Comparison of ENCODE assay signal across 15 mouse cellular contexts in the genomic region with DNA sequence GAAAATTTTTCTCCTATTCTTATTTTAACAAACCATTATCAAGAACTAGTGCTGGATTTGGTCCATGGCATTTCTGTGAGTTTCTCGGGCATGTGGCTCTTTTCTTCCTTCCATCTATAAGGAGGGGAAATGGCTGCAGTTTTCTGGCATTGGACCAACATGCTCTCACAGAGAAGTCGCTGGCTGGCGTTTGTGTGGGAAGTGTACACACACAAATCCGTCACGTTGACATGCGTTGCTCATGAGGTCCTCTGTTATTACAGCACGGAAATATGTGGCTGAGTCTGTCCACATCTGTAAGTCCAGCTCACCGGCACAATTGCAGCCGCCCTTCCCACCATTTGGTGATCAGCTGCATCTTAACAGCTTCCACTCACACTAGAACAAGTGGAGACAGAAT. TPM values are rescaled to one million over a fixed set of nuclear protein-coding genes. Genes with fewer than 3 reads are reported as not detected.
DNase-seq lines count a peak whose midpoint lies in the region; ATAC-seq and TF ChIP-seq lines count a peak whose summit lies in the region.
"Had no signal": no experiment of that assay in that cellular context is flagged by ENCODE, and none has a peak within 500 bp of the region (broad histone marks: within the 10 kb centered on the region; RNA-seq: fewer than 3 reads in every experiment).

No protein-coding gene starts in this region.

- no peak for TF ChIP-seq EP300 in stomach, postnatal 0 days (optimal IDR thresholded peaks at IDR 0.05)

- no peak for ATAC-seq in kidney, embryonic 15.5 days (replicated peaks; ENCODE audit: low FRiP score)
- ATAC-seq in midbrain, embryonic 14.5 days (ENCODE audit: low FRiP score, low TSS enrichment), result no peak
- no peak for ATAC-seq in midbrain, embryonic 11.5 days (ENCODE audit: low FRiP score)
- ATAC-seq in stomach, postnatal 0 days (ENCODE audit: low FRiP score, low TSS enrichment), result no peak

- no peaks in the 10 kb centered on the region for H3K9me3 ChIP-seq in kidney, embryonic 15.5 days (replicated peaks)
- H3K9me3 ChIP-seq in midbrain, embryonic 14.5 days (ENCODE audit: control insufficient read depth, low read length), result no peaks in the 10 kb centered on the region
- no peaks in the 10 kb centered on the region for H3K9me3 ChIP-seq in midbrain, embryonic 11.5 days (ENCODE audit: control insufficient read depth, low read length)
- no peaks in the 10 kb centered on the region for H3K9me3 ChIP-seq in stomach, postnatal 0 days (ENCODE audit: control insufficient read depth, low read length)
- H3K9me3 ChIP-seq: midbrain, embryonic 12.5 days; neural tube, embryonic 12.5 days had no signal

- 32% methylated on average over 9 of the region's 9 CpGs for WGBS in kidney, embryonic 15.5 days
- WGBS in midbrain, embryonic 14.5 days, result 77% methylated on average over 9 of the region's 9 CpGs
- 88% methylated on average over 9 of the region's 9 CpGs for WGBS in midbrain, embryonic 11.5 days
- WGBS in stomach, postnatal 0 days, result 17% methylated on average over 9 of the region's 9 CpGs

- peak overlapping the region; percentile 17; the same call in 1 of the 2 replicates for H3K4me2 ChIP-seq in kidney, embryonic 15.5 days
- H3K4me2 ChIP-seq in midbrain, embryonic 14.5 days (ENCODE audit: low read length), result no peak overlapping the region
- H3K4me2 ChIP-seq in midbrain, embryonic 11.5 days, result no peak overlapping the region
- no peak overlapping the region for H3K4me2 ChIP-seq in stomach, postnatal 0 days (replicated peaks; ENCODE audit: low read depth)
- H3K4me2 ChIP-seq: limb, embryonic 13.5 days; midbrain, embryonic 12.5 days; neural tube, embryonic 12.5 days had no signal

- no peaks in the 10 kb centered on the region for H3K36me3 ChIP-seq in kidney, embryonic 15.5 days
- no peaks in the 10 kb centered on the region for H3K36me3 ChIP-seq in midbrain, embryonic 14.5 days (ENCODE audit: control insufficient read depth, insufficient read depth, low read length)
- H3K36me3 ChIP-seq in midbrain, embryonic 11.5 days (ENCODE audit: control insufficient read depth, insufficient read depth, low read length), result no peaks in the 10 kb centered on the region
- H3K36me3 ChIP-seq in stomach, postnatal 0 days (ENCODE audit: control insufficient read depth, insufficient read depth, low read length), result no peaks in the 10 kb centered on the region
- H3K36me3 ChIP-seq: limb, embryonic 13.5 days; midbrain, embryonic 12.5 days; neural tube, embryonic 12.5 days had no signal

- peaks cover 7% of the 10 kb centered on the region; the same call in 1 of the 2 replicates for H3K4me1 ChIP-seq in kidney, embryonic 15.5 days
- no peaks in the 10 kb centered on the region for H3K4me1 ChIP-seq in midbrain, embryonic 14.5 days (ENCODE audit: control insufficient read depth, insufficient read depth, low read length)
- H3K4me1 ChIP-seq in midbrain, embryonic 11.5 days (ENCODE audit: control insufficient read depth, insufficient read depth, low read length), result no peaks in the 10 kb centered on the region
- no peaks in the 10 kb centered on the region for H3K4me1 ChIP-seq in stomach, postnatal 0 days (replicated peaks; ENCODE audit: control insufficient read depth, insufficient read depth)
- H3K4me1 ChIP-seq: neural tube, embryonic 12.5 days had no signal

- no peak overlapping the region for H3K9ac ChIP-seq in kidney, embryonic 15.5 days
- H3K9ac ChIP-seq in midbrain, embryonic 14.5 days (replicated peaks; ENCODE audit: low read length), result no peak overlapping the region
- no peak overlapping the region for H3K9ac ChIP-seq in midbrain, embryonic 11.5 days (ENCODE audit: low read length)
- no peak overlapping the region for H3K9ac ChIP-seq in stomach, postnatal 0 days (ENCODE audit: low read length)
- H3K9ac ChIP-seq: limb, embryonic 13.5 days; midbrain, embryonic 12.5 days; neural tube, embryonic 12.5 days had no signal

- no peak overlapping the region for H3K4me3 ChIP-seq in kidney, embryonic 15.5 days (replicated peaks)
- no peak overlapping the region for H3K4me3 ChIP-seq in midbrain, embryonic 14.5 days (replicated peaks; ENCODE audit: low read depth, low read length)
- H3K4me3 ChIP-seq in midbrain, embryonic 11.5 days (ENCODE audit: low read depth, low read length), result no peak overlapping the region
- H3K4me3 ChIP-seq in stomach, postnatal 0 days (ENCODE audit: low read depth, low read length), result no peak overlapping the region
- H3K4me3 ChIP-seq: limb, embryonic 13.5 days; midbrain, embryonic 12.5 days; neural tube, embryonic 12.5 days had no signal

- no peak overlapping the region for H3K27ac ChIP-seq in kidney, embryonic 15.5 days
- no peak overlapping the region for H3K27ac ChIP-seq in midbrain, embryonic 14.5 days (replicated peaks; ENCODE audit: low read depth, low read length)
- no peak overlapping the region for H3K27ac ChIP-seq in midbrain, embryonic 11.5 days (ENCODE audit: low read depth, low read length)
- H3K27ac ChIP-seq in stomach, postnatal 0 days (replicated peaks), result no peak overlapping the region
- H3K27ac ChIP-seq: limb, embryonic 13.5 days; midbrain, embryonic 12.5 days; neural tube, embryonic 12.5 days had no signal

- H3K27me3 ChIP-seq in kidney, embryonic 15.5 days, result peaks cover 10% of the 10 kb centered on the region; the same call in 1 of the 2 replicates
- no peaks in the 10 kb centered on the region for H3K27me3 ChIP-seq in midbrain, embryonic 14.5 days (ENCODE audit: control insufficient read depth, insufficient read depth, low read length)
- no peaks in the 10 kb centered on the region for H3K27me3 ChIP-seq in midbrain, embryonic 11.5 days (ENCODE audit: control insufficient read depth, insufficient read depth, low read length)
- H3K27me3 ChIP-seq in stomach, postnatal 0 days (ENCODE audit: control insufficient read depth, insufficient read depth, low read length), result no peaks in the 10 kb centered on the region

- DNase-seq in cerebellum, postnatal 10 days, result peak; percentile 45 to 57
- DNase-seq in cerebellum, adult 11 months, result no peak
- DNase-seq in kidney, postnatal 14 days, result no peak
- peak; percentile 51 for DNase-seq in midbrain, embryonic 14.5 days
- no peak for DNase-seq in midbrain, embryonic 11.5 days (ENCODE audit: low spot score, missing footprints)
- peak; percentile 25 for DNase-seq in stomach, postnatal 0 days (ENCODE audit: low spot score)
- no peak for DNase-seq in spleen, adult 18-20 months
- DNase-seq: adrenal gland, postnatal 25 days; heart, adult 18-20 months; kidney, adult 2 months had no signal

- TF ChIP-seq CTCF in stomach, postnatal 0 days (IDR thresholded peaks at IDR 0.05; ENCODE audit: low read depth), result no peak

RNA-seq across cellular contexts. Expression of gene Spaca7, which starts 37.2 kb away (rescaled TPM):
- 0.87 and 1.1 TPM in 2 replicates for polyA plus RNA-seq in kidney, embryonic 15.5 days (2015; fragmentation: Nextera tagmentation; extraction: Ambion mirVana)
- not detected in 2 replicates for polyA plus RNA-seq in midbrain, embryonic 14.5 days (2014; fragmentation: Nextera tagmentation; extraction: Ambion mirVana)
- polyA plus RNA-seq in midbrain, embryonic 11.5 days (2014; fragmentation: Nextera tagmentation; extraction: Ambion mirVana), result not detected in 2 replicates
- not detected in 2 replicates for polyA plus RNA-seq in stomach, postnatal 0 days (2015; fragmentation: Nextera tagmentation; extraction: Ambion mirVana)
- polyA plus RNA-seq: limb, embryonic 13.5 days; lung, embryonic 16.5 days; midbrain, embryonic 12.5 days; neural tube, embryonic 12.5 days had no signal

Comparison
In these comparisons a context has a peak if more than half of its experiments do, and no peak if none do; other contexts are left out.
1. DNase-seq: peak in cerebellum, postnatal 10 days (2 of 2), midbrain, embryonic 14.5 days (single experiment) and stomach, postnatal 0 days (single experiment); none in cerebellum, adult 11 months (single experiment), kidney, postnatal 14 days (single experiment), midbrain, embryonic 11.5 days (single experiment) and spleen, adult 18-20 months (0 of 2).